Mouse (Mus musculus) embryo, embryonic 10.5 days (tissue): ENCODE measurements at regions not wholly inside any gene's neighbourhood (a gene's known extent, or its start where the extent isn't known, plus 50 kb on each side); places are given as distances from the start of the nearest gene placed in this dataset.

ENCODE experiments used
- DNase-seq: peaks from one replicate; pipeline ENCODE4 v3.0.0-alpha.2; 2015; ENCODE audit warnings: low spot score

GRCm38 (mm10) chr10:99461446-99461966, 198.5 kb downstream of the Dusp6 start:
- no peak for DNase-seq

GRCm38 (mm10) chr10:99466695-99467094, 203.7 kb downstream of the Dusp6 start:
- no peak for DNase-seq

GRCm38 (mm10) chr10:99467319-99467842, 204.3 kb downstream of the Dusp6 start:
- no peak for DNase-seq

- no peak for DNase-seq
Measured at GRCm38 (mm10) chr10:99468971-99469370, 205.9 kb downstream of the Dusp6 start.

GRCm38 (mm10) chr10:99471832-99472497, 208.9 kb downstream of the Dusp6 start:
- no peak for DNase-seq

- DNase-seq = no peak
Measured at GRCm38 (mm10) chr10:99472806-99473205, 209.8 kb downstream of the Dusp6 start.

- no peak for DNase-seq
Measured at GRCm38 (mm10) chr10:99473758-99474157, 210.7 kb downstream of the Dusp6 start.

GRCm38 (mm10) chr10:99474546-99474945, 211.5 kb downstream of the Dusp6 start:
- no peak for DNase-seq

- no peak for DNase-seq
Measured at GRCm38 (mm10) chr10:99476214-99476613, 213.2 kb downstream of the Dusp6 start.

- DNase-seq = no peak
Measured at GRCm38 (mm10) chr10:99476776-99477175, 213.7 kb downstream of the Dusp6 start.

GRCm38 (mm10) chr10:99480573-99480972, 217.5 kb downstream of the Dusp6 start:
- DNase-seq = no peak

- DNase-seq = no peak
Measured at GRCm38 (mm10) chr10:99482009-99482408, 219.0 kb downstream of the Dusp6 start.

GRCm38 (mm10) chr10:99488195-99489080, 225.4 kb downstream of the Dusp6 start:
- no peak for DNase-seq

GRCm38 (mm10) chr10:99511514-99512237, 247.8 kb downstream of the Csl start:
- DNase-seq = no peak

- DNase-seq = no peak
Measured at GRCm38 (mm10) chr10:99517944-99518343, 241.5 kb downstream of the Csl start.

- DNase-seq = peak; percentile 66
Measured at GRCm38 (mm10) chr10:99519479-99519878, 240.0 kb downstream of the Csl start.

GRCm38 (mm10) chr10:99523817-99524216, 235.6 kb downstream of the Csl start:
- DNase-seq = no peak

GRCm38 (mm10) chr10:99524273-99525212, 234.9 kb downstream of the Csl start:
- DNase-seq = peak; percentile 46

- no peak for DNase-seq
Measured at GRCm38 (mm10) chr10:99526148-99526547, 233.3 kb downstream of the Csl start.

- DNase-seq = no peak
Measured at GRCm38 (mm10) chr10:99526561-99526960, 232.9 kb downstream of the Csl start.

- no peak for DNase-seq
Measured at GRCm38 (mm10) chr10:99531104-99531503, 228.4 kb downstream of the Csl start.
